Mouse (Mus musculus): ENCODE results near the gene Ddr2. TPM values are rescaled to one million over a fixed set of nuclear protein-coding genes. Genes with fewer than 3 reads are reported as not detected.
"Not testable (repeated sequence)": the region's sequence is repeated elsewhere in the genome, so short reads cannot be mapped to it uniquely, and the experiment has no call there.

The Ddr2 gene
- polyA plus RNA-seq, 1 experiment from 2014 or later, result 41.1 TPM

GRCm38 (mm10) chr1:170008432-170009220, 101.9 kb downstream of the Ddr2 start:
- Histone ChIP-seq H3K9ac (ENCODE audit: low read length) (no peak overlapping the region), H3K9me3 (ENCODE audit: control insufficient read depth, low read length) (no peaks in the 10 kb centered on the region), H3K27me3 (replicated peaks; ENCODE audit: control insufficient read depth, insufficient read depth, low read length) (no peaks in the 10 kb centered on the region), H3K27ac (ENCODE audit: low read depth) (no peak overlapping the region), H3K4me1 (replicated peaks; ENCODE audit: control insufficient read depth, insufficient read depth, low read length) (no peaks in the 10 kb centered on the region), H3K4me2 (ENCODE audit: low read length) (no peak overlapping the region), H3K4me3 (ENCODE audit: low read depth, low read length) (no peak overlapping the region), H3K36me3 (ENCODE audit: control insufficient read depth, insufficient read depth, low read length) (peaks cover 12% of the 10 kb centered on the region)
- 49% methylated on average over 13 of the region's 13 CpGs for WGBS
- no peak for DNase-seq (ENCODE audit: low spot score)
- ATAC-seq (replicated peaks; ENCODE audit: low FRiP score, low TSS enrichment, low read depth), result no peak

GRCm38 (mm10) chr1:170006516-170006915, 104.0 kb downstream of the Ddr2 start:
- Histone ChIP-seq H3K27me3 (replicated peaks; ENCODE audit: control insufficient read depth, insufficient read depth, low read length) (no peaks in the 10 kb centered on the region), H3K4me3 (ENCODE audit: low read depth, low read length) (no peak overlapping the region), H3K9ac (ENCODE audit: low read length) (no peak overlapping the region), H3K9me3 (ENCODE audit: control insufficient read depth, low read length) (no peaks in the 10 kb centered on the region), H3K27ac (ENCODE audit: low read depth) (no peak overlapping the region), H3K4me1 (replicated peaks; ENCODE audit: control insufficient read depth, insufficient read depth, low read length) (no peaks in the 10 kb centered on the region), H3K4me2 (ENCODE audit: low read length) (no peak overlapping the region), H3K36me3 (ENCODE audit: control insufficient read depth, insufficient read depth, low read length) (peaks cover 12% of the 10 kb centered on the region)
- no peak for ATAC-seq (replicated peaks; ENCODE audit: low FRiP score, low TSS enrichment, low read depth)
- 51% methylated on average over 5 of the region's 5 CpGs for WGBS
- no peak for DNase-seq (ENCODE audit: low spot score)

GRCm38 (mm10) chr1:170005297-170005696, 105.3 kb downstream of the Ddr2 start:
- Histone ChIP-seq H3K4me3 (ENCODE audit: low read depth, low read length) (no peak overlapping the region), H3K9ac (ENCODE audit: low read length) (no peak overlapping the region), H3K27me3 (replicated peaks; ENCODE audit: control insufficient read depth, insufficient read depth, low read length) (no peaks in the 10 kb centered on the region), H3K36me3 (ENCODE audit: control insufficient read depth, insufficient read depth, low read length) (peaks cover 12% of the 10 kb centered on the region), H3K27ac (ENCODE audit: low read depth) (no peak overlapping the region), H3K4me2 (ENCODE audit: low read length) (no peak overlapping the region), H3K4me1 (replicated peaks; ENCODE audit: control insufficient read depth, insufficient read depth, low read length) (no peaks in the 10 kb centered on the region), H3K9me3 (ENCODE audit: control insufficient read depth, low read length) (no peaks in the 10 kb centered on the region)
- WGBS, result 92% methylated on average over 3 of the region's 3 CpGs
- no peak for DNase-seq (ENCODE audit: low spot score)
- ATAC-seq (replicated peaks; ENCODE audit: low FRiP score, low TSS enrichment, low read depth), result no peak

- H3K36me3 ChIP-seq (ENCODE audit: control insufficient read depth, insufficient read depth, low read length), result peaks cover 29% of the 10 kb centered on the region; the same call in 1 of the 2 replicates
- not testable (repeated sequence) for H3K4me2 ChIP-seq (ENCODE audit: low read length); H3K4me1 ChIP-seq (replicated peaks; ENCODE audit: control insufficient read depth, insufficient read depth, low read length); H3K9ac ChIP-seq (ENCODE audit: low read length); ATAC-seq (replicated peaks; ENCODE audit: low FRiP score, low TSS enrichment, low read depth); H3K4me3 ChIP-seq (ENCODE audit: low read depth, low read length); H3K9me3 ChIP-seq (ENCODE audit: control insufficient read depth, low read length); H3K27ac ChIP-seq (ENCODE audit: low read depth); DNase-seq (ENCODE audit: low spot score); H3K27me3 ChIP-seq (replicated peaks; ENCODE audit: control insufficient read depth, insufficient read depth, low read length)
- 87% methylated on average over 6 of the region's 6 CpGs for WGBS
These were observed 116.7 kb downstream of the Ddr2 start for GRCm38 (mm10) chr1:169993901-169994300.

GRCm38 (mm10) chr1:169986166-169986565, 124.4 kb downstream of the Ddr2 start:
- 68% methylated on average over 1 of the region's 1 CpGs for WGBS
- no peak overlapping the region for H3K4me3 ChIP-seq (ENCODE audit: low read depth, low read length)
- H3K4me1 ChIP-seq (replicated peaks; ENCODE audit: control insufficient read depth, insufficient read depth, low read length), result no peaks in the 10 kb centered on the region
- H3K27ac ChIP-seq (ENCODE audit: low read depth), result no peak overlapping the region
- H3K36me3 ChIP-seq (ENCODE audit: control insufficient read depth, insufficient read depth, low read length), result peaks cover 21% of the 10 kb centered on the region; the same call in 1 of the 2 replicates
- no peak overlapping the region for H3K9ac ChIP-seq (ENCODE audit: low read length)
- DNase-seq (ENCODE audit: low spot score), result no peak
- H3K27me3 ChIP-seq (replicated peaks; ENCODE audit: control insufficient read depth, insufficient read depth, low read length), result no peaks in the 10 kb centered on the region
- no peaks in the 10 kb centered on the region for H3K9me3 ChIP-seq (ENCODE audit: control insufficient read depth, low read length)
- no peak overlapping the region for H3K4me2 ChIP-seq (ENCODE audit: low read length)
- no peak for ATAC-seq (replicated peaks; ENCODE audit: low FRiP score, low TSS enrichment, low read depth)

GRCm38 (mm10) chr1:169977621-169978020, 132.9 kb downstream of the Ddr2 start:
- H3K4me3 ChIP-seq (ENCODE audit: low read depth, low read length), result no peak overlapping the region
- 83% methylated on average over 4 of the region's 4 CpGs for WGBS
- H3K4me1 ChIP-seq (replicated peaks; ENCODE audit: control insufficient read depth, insufficient read depth, low read length), result no peaks in the 10 kb centered on the region
- no peak overlapping the region for H3K27ac ChIP-seq (ENCODE audit: low read depth)
- DNase-seq (ENCODE audit: low spot score) (no peak), ATAC-seq (replicated peaks; ENCODE audit: low FRiP score, low TSS enrichment, low read depth) (no peak)
- H3K4me2 ChIP-seq (ENCODE audit: low read length), result no peak overlapping the region
- H3K27me3 ChIP-seq (replicated peaks; ENCODE audit: control insufficient read depth, insufficient read depth, low read length), result no peaks in the 10 kb centered on the region
- 0 out of 2 replicates have a peak, but pooled peaks cover 4% of the 10 kb centered on the region for H3K36me3 ChIP-seq (ENCODE audit: control insufficient read depth, insufficient read depth, low read length)
- no peaks in the 10 kb centered on the region for H3K9me3 ChIP-seq (ENCODE audit: control insufficient read depth, low read length)
- no peak overlapping the region for H3K9ac ChIP-seq (ENCODE audit: low read length)

GRCm38 (mm10) chr1:169971998-169972397, 138.6 kb downstream of the Ddr2 start:
- H3K27ac ChIP-seq (ENCODE audit: low read depth), result no peak overlapping the region
- no peaks in the 10 kb centered on the region for H3K27me3 ChIP-seq (replicated peaks; ENCODE audit: control insufficient read depth, insufficient read depth, low read length)
- no peaks in the 10 kb centered on the region for H3K9me3 ChIP-seq (ENCODE audit: control insufficient read depth, low read length)
- WGBS, result 75% methylated on average over 2 of the region's 2 CpGs
- no peak for DNase-seq (ENCODE audit: low spot score)
- no peak overlapping the region for H3K9ac ChIP-seq (ENCODE audit: low read length)
- H3K4me1 ChIP-seq (replicated peaks; ENCODE audit: control insufficient read depth, insufficient read depth, low read length), result peaks cover 13% of the 10 kb centered on the region
- ATAC-seq (replicated peaks; ENCODE audit: low FRiP score, low TSS enrichment, low read depth), result no peak
- no peak overlapping the region for H3K4me2 ChIP-seq (ENCODE audit: low read length)
- no peak overlapping the region for H3K4me3 ChIP-seq (ENCODE audit: low read depth, low read length)
- H3K36me3 ChIP-seq (ENCODE audit: control insufficient read depth, insufficient read depth, low read length), result peaks cover 5% of the 10 kb centered on the region

GRCm38 (mm10) chr1:169970936-169971335, 139.6 kb downstream of the Ddr2 start:
- Histone ChIP-seq H3K4me3 (ENCODE audit: low read depth, low read length) (no peak overlapping the region), H3K27ac (ENCODE audit: low read depth) (no peak overlapping the region), H3K27me3 (replicated peaks; ENCODE audit: control insufficient read depth, insufficient read depth, low read length) (no peaks in the 10 kb centered on the region), H3K9me3 (ENCODE audit: control insufficient read depth, low read length) (no peaks in the 10 kb centered on the region), H3K4me1 (replicated peaks; ENCODE audit: control insufficient read depth, insufficient read depth, low read length) (peaks cover 13% of the 10 kb centered on the region), H3K4me2 (ENCODE audit: low read length) (no peak overlapping the region), H3K9ac (ENCODE audit: low read length) (no peak overlapping the region), H3K36me3 (ENCODE audit: control insufficient read depth, insufficient read depth, low read length) (peaks cover 11% of the 10 kb centered on the region)
- no peak for DNase-seq (ENCODE audit: low spot score)
- ATAC-seq (replicated peaks; ENCODE audit: low FRiP score, low TSS enrichment, low read depth), result no peak
- 93% methylated on average over 4 of the region's 4 CpGs for WGBS

GRCm38 (mm10) chr1:169969516-169969886, 141.1 kb downstream of the Ddr2 start:
- H3K27ac ChIP-seq (ENCODE audit: low read depth), result peak overlapping the region; percentile 84
- H3K4me2 ChIP-seq (ENCODE audit: low read length), result peak overlapping the region; percentile 90
- WGBS, result 0% methylated on average over 9 of the region's 9 CpGs

More at GRCm38 (mm10) chr1:169969516-169969886, 141.1 kb downstream of the Ddr2 start:
- Histone ChIP-seq H3K4me3 (ENCODE audit: low read depth, low read length) (peak overlapping the region; percentile 69), H3K9ac (ENCODE audit: low read length) (peak overlapping the region; percentile 52), H3K27me3 (replicated peaks; ENCODE audit: control insufficient read depth, insufficient read depth, low read length) (no peaks in the 10 kb centered on the region), H3K36me3 (ENCODE audit: control insufficient read depth, insufficient read depth, low read length) (peaks cover 25% of the 10 kb centered on the region), H3K4me1 (replicated peaks; ENCODE audit: control insufficient read depth, insufficient read depth, low read length) (peaks cover 13% of the 10 kb centered on the region), H3K9me3 (ENCODE audit: control insufficient read depth, low read length) (no peaks in the 10 kb centered on the region)
- ATAC-seq (replicated peaks; ENCODE audit: low FRiP score, low TSS enrichment, low read depth), result peak; percentile 48; the same call in 1 of the 2 replicates
- DNase-seq (ENCODE audit: low spot score), result no peak

Measured in intestine, embryonic 14.5 days (tissue).